Mouse (Mus musculus) hindbrain, embryonic 11.5 days (tissue): Measurements from ENCODE around the gene Gm21992. TPM values are rescaled to one million over a fixed set of nuclear protein-coding genes. Genes with fewer than 3 reads are reported as not detected.

Experiments used
- polyA plus RNA-seq: library from polyadenylated mRNA; unstranded; fragments of >200 nt; fragmentation: Nextera tagmentation; extraction: Ambion mirVana; gene quantifications from 2 replicates; pipeline ENCODE4 v1.2.1, GENCODE M21; 2014

Gene Gm21992
- polyA plus RNA-seq, 1 experiment from 2014 or later: 37.1 TPM

Other genes with a start within 250 kb of the Gm21992 start
- gene Lrfn4, start 195.9 kb downstream of the Gm21992 start, polyA plus RNA-seq: 7.7 and 9.0 TPM in 2 replicates
- 59.8 and 64.4 TPM in 2 replicates for gene Rce1, start 186.0 kb downstream of the Gm21992 start, polyA plus RNA-seq
- gene Gm960, start 112.9 kb downstream of the Gm21992 start, polyA plus RNA-seq: 2.7 and 4.9 TPM in 2 replicates
- 17.4 and 18.7 TPM in 2 replicates for gene Sptbn2, start 100.4 kb downstream of the Gm21992 start, polyA plus RNA-seq
- gene Rbm4b, start 55.1 kb downstream of the Gm21992 start, polyA plus RNA-seq: 146 and 154 TPM in 2 replicates
- gene Rbm4, start 17.7 kb downstream of the Gm21992 start, polyA plus RNA-seq: 107 and 117 TPM in 2 replicates
- gene Rbm14, start within 50 bp of the Gm21992 start, polyA plus RNA-seq: 92.9 and 98.4 TPM in 2 replicates
- 39.1 and 43.7 TPM in 2 replicates for gene Ccs, start 27.7 kb upstream of the Gm21992 start, polyA plus RNA-seq
- gene Ccdc87, start 27.8 kb upstream of the Gm21992 start, polyA plus RNA-seq: 0.33 and 0.34 TPM in 2 replicates
- 38.5 and 40.9 TPM in 2 replicates for gene Ctsf, start 43.5 kb upstream of the Gm21992 start, polyA plus RNA-seq
- 1.4 and 3.2 TPM in 2 replicates for gene Actn3, start 66.3 kb upstream of the Gm21992 start, polyA plus RNA-seq
- 14.1 and 16.3 TPM in 2 replicates for gene Zdhhc24, start 67.1 kb upstream of the Gm21992 start, polyA plus RNA-seq
- gene Bbs1, start 95.0 kb upstream of the Gm21992 start, polyA plus RNA-seq: 8.1 and 11.6 TPM in 2 replicates
- gene Dpp3, start 116.7 kb upstream of the Gm21992 start, polyA plus RNA-seq: 125 and 155 TPM in 2 replicates
- gene Peli3, start 131.5 kb upstream of the Gm21992 start, polyA plus RNA-seq: 1.7 and 3.0 TPM in 2 replicates
- gene Mrpl11, start 150.5 kb upstream of the Gm21992 start, polyA plus RNA-seq: 153 and 158 TPM in 2 replicates
- gene Npas4, start 178.7 kb upstream of the Gm21992 start, polyA plus RNA-seq: 0.06 and 0.07 TPM in 2 replicates
- 3.8 and 4.1 TPM in 2 replicates for gene Slc29a2, start 212.2 kb upstream of the Gm21992 start, polyA plus RNA-seq
- 35.4 and 45.2 TPM in 2 replicates for gene B4gat1, start 227.2 kb upstream of the Gm21992 start, polyA plus RNA-seq
- gene AC124502.3, start 227.3 kb upstream of the Gm21992 start, polyA plus RNA-seq: 0.73 and 2.3 TPM in 2 replicates
- gene Brms1, start 229.7 kb upstream of the Gm21992 start, polyA plus RNA-seq: 62.0 and 66.1 TPM in 2 replicates
- gene Rin1, start 238.9 kb upstream of the Gm21992 start, polyA plus RNA-seq: 0.80 and 1.7 TPM in 2 replicates